Mouse (Mus musculus) CD4-positive, CD25-positive, alpha-beta regulatory T cell, adult 2 months (primary cell): ENCODE results near the gene Zfp362.

ENCODE experiments used
- DNase-seq: peaks from one replicate; pipeline ENCODE4 v3.0.0-alpha.2; 2012; ENCODE audit warnings: low read depth, low spot score

Zfp362 gene

DNA sequence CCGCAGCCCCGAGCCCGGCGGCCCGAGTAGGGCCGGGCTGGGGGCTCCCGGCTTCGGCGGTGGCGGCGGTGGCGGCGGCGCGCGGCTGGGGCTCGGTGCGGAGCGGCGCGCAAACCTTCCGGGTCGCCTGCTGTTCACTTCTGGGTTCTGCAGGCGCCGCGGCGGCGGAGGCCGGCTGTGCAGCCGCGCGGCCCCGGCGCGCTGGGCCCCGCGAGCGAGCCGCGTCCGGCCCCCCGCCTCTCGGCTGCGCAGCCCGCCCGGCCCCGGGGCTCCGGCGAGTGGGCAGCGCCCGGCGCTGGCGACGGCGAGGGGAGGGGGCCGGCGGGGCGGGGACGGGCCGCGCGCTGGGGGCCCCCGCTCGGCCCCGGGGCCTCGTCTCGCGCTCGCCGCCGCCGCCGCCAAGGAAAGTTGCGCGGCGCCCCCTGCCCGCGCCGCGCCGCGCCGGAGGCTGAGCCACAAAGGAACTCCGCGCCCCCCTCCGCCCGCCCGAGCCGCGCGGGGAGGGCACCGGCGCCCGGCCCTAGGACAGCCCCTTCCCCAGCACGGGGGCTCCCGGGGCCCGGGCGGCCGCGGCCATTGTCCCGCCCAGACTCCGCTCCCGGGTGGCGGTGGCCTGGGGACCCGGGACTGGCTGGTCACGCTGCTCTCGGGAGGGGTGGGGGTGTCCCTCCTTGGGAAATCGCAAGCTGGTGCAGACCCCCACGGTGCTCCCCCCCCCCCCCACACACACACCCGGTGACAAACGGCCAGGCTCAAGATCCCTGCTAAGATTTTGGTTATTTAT, at the start of gene Zfp362:
Zfp362 (minus strand) TSS at position 3 of the 784 bp plus-strand sequence.
- DNase-seq: peak; percentile 80

DNA sequence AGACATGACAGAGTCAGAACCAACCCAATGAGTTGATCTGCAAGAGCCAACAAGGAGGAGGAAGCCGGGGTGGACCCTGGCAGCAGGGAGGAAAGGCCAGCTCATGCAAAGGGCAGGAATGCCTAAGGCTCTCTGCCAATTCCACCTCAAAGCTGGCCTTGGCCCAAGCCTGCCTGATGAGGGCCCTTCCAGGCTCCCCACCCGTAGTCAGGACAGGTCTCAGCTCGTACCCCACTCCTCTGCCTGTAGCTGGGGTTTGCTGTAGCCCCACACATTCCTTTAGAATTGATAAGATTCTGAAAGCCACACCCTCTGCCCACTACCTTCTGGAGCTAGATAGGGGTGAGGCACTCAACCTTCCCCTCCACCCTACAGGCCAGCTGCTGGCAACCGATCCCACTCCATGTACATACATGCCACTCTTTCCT, 49.8 kb upstream of the Zfp362 start:
- no peak for DNase-seq

DNA sequence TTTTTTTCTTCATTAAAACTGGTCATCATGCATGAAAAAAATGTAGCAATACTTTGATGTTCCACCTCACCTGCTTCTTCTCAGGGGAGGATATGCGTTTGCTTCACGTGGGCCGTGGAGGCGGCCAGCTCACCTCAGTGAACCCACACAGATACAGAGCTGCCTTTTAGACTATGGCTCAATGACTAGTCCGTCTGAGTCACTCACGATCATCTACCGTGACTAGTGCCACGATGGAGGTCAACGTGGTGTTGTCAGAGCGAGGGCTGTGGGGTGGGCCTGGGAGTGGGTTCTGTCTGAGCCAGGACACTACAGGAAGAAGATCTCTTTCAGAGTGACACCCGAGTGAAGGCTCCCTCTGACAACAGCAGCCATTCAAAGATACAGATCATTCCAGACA, 47.3 kb upstream of the Zfp362 start:
- no peak for DNase-seq

DNA sequence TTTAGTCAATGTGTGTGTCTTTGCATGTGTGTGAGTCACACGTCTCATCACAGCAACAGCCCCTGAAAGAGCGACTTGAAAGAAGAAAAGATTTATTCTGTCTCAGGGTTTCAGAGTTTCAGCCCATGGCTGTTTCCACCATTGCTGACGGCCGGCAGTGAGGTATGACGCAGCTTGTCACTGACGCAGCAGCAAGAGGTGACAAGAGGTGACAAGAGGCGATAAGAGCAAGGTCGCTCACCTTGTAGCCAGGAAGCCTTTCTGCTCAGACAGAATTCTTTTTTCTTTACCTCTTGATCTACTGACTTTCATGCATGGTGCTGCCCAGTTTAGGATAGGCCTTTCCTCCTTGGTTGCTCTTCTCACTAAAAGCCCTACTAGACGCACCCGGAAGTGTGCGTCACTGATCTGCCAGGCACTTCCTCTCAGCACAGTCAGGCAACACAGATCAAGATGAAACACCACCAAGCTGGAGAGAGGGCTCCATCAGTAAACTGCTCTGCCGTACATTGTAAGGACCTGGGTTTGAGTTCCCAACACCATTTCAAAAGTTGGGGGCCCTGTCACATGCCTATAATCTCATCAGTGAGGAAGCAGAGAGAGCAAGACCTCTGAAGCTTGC, 46.5 kb upstream of the Zfp362 start:
- no peak for DNase-seq

DNA sequence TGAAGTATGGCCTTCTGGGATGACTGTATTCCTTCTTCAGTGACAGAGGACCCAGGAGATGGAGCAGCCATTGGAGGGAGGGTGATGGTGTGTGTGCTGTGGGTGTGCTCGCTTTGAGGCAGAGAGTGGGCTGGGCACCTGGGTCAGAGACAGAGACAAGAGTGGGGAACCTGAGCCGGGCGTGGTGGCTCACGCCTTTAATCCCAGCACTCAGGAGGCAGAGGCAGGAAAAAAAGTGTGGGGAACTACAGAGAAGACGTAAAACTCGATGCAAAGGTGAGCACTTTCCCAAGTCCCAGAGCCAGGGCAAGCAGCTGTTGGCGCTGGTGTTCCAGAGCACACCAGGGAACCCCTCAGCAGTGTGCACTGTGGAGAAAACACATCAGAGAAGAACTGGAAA, 43.8 kb upstream of the Zfp362 start:
- no peak for DNase-seq

DNA sequence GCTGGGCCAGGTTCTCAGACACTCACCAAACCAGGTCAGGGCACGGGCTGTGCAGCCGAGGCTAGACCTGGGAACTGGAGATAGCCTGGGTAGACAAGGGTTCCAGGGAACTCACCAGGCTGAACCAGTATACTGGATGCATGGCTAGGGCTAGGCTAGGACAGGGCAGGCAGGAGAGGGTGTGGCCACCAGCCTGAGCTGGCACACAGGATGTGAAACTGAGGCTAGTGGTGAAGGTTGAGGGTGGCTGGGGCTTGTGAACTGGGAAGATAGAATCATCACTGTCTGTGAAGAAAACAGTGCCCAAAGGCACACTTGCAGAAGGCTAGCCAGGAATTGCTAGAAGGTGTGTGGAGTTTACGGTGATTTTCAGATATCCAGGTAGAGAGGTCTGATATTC, 43.1 kb upstream of the Zfp362 start:
- peak; percentile 22 for DNase-seq

DNA sequence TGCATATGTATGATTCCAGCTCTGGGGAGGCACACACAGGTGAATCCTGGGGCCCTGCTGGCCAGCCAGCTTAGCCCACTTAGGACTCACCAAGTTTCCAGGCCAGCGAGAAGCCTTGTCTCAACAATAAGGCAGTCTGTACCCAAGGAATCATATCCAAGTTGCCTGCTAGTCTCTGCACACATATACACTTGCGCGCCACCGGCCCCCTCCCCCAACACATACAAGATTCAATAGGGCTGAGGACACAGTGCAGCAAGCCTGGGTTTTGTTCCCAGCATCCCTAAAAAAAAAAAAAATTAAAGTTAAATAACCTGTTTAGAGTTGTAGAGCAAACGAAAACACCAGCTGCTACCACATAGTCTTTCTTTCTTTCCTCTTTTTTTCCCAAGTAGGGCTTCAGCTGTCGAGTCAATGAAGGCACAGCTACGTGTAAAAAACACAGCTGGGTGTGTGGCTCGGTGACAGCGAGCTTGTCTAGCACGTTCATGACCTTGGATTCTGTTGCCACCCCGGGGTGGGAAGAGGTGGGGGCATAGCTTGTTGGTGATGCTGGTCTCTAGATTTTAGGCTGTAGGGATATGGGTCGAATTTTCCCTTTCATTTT, 39.6 kb upstream of the Zfp362 start:
- no peak for DNase-seq

DNA sequence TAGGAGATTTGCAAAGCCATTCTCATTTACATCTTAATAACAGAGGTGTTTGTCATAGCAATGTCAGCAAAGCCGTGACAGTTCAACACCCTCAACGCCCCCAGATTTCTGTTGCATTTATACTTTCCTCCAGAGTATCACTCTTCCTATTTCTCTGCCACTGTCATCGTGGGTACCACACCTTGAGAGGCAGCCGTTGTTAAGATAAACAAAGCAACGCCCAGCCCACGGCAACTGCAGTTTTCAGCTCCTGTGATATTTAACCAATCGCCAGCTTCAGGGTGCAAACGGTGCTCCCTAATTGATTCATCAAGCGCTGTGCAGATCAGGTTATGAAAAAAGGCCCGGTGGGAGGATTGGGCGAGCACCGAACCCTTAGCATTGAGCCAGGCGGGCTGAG, 38.7 kb upstream of the Zfp362 start:
- DNase-seq: peak; percentile 26

DNA sequence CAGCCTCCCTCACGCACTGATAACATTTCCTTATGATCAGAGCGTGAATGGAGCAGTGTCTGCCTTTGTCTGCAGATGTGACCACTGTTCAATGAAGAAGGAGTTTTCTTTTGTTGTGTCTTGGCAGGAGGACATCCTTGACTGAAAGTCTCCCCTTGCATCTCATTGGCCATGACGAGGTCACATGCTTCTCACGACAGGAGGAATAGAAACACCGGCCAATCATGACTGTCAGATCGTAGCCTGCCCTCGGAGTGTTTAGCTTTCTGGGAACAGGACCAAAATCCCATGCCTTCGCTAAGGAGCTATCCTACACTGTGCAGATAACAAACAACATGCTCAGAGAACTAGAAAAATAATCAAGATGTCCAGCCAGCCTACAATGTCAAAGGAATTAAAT, 35.4 kb upstream of the Zfp362 start:
- DNase-seq: no peak

DNA sequence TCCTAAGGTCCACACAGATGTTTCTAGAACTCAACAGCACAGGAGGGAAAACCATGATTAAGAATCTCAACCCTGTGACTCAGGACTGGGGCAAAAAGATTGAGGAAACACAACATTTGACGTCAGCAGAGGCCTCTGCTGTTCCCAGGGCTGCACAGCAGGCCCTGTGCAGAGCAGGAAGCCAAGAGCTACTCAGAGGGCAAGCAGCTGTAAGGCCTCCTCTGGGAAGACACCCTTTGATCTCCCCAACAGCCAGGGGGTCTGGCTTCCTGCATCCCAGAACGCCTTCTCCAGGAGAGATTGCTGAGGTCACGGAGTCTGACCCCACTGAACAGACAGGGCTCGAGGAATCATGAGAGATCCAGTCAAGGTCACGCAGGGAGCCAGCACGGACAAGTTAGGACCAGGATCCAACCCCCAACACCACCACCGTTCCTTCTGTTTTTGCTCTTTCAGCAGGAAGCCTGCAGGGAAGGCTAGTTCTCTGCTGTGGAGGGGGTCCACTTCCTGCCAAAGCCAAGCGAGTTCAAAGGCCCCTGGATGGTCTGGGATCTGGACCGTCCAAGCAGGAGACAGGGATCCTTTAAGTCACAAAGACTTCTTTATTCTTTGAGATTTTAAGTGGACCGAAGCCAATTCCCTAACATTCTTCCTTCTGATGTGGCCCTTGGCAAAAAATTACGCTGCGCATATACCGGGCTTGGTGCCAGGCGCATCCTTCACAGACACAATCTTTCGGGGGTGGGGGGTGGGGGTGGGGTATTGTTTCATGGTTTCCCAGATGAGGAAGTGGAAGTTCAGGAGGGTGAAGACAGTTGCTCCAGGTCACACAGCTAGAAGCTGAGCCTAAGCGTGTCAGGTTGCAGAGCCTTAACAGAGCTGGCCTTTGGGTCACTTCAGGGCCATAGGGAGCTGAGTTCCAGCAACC, 34.2 kb upstream of the Zfp362 start:
- no peak for DNase-seq

DNA sequence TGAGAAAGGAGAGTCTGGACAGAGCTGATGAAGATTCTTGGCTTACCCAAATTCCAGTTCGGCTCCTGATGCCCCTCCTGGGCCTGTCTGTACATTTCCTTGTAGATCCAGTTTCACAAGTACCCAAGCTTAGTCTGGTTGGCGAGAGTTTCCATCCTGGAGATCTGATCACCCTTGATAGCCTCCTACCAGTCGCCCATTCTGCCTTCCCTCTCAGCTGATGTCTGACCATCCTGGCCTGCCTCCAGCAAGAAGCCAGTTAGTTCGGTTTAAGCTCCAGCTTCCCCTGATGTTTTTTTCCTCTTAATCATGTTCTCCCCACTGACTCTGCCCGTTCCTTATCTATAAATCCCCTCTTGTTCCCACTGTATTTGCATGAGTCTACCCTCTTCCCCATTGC, 32.4 kb upstream of the Zfp362 start:
- no peak for DNase-seq

DNA sequence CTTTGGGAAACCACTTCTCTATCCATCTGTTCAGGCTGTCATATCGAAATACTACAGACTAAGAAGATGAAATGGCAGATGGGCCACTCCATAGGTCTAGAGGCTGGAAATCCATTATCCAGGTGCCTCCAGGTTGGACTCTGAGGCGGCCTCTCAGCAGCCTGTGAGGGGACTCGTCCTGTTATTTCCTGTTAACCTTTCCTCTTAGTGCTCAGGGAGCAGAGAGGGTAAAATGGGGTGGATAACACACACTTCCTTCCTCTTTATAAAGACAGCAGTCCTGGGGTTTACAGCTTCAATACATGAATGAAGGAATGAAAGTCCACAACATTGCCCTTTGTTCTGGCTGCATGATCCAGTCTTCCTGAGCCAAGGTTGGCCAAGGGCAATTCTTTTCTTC, 18.3 kb upstream of the Zfp362 start:
- DNase-seq: no peak

DNA sequence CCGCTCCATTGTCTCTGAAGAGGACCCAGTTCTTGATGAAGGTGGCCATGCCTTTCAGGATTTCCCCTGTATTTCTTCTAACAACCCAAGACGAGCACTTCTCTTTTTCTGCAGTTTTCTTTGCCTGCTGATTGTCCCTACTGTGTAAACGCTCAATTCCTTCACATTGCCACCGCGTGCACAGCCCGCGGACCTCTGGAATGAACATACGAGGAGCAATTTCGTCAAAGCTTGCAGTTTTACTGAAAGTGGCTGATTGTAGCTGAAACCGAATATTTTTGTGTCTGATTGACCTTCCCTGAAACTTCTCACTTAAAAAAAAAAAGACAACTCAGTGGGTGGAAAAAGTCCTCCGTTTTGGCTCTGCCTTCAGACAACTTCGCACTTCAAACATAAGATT, 14.7 kb upstream of the Zfp362 start:
- no peak for DNase-seq

DNA sequence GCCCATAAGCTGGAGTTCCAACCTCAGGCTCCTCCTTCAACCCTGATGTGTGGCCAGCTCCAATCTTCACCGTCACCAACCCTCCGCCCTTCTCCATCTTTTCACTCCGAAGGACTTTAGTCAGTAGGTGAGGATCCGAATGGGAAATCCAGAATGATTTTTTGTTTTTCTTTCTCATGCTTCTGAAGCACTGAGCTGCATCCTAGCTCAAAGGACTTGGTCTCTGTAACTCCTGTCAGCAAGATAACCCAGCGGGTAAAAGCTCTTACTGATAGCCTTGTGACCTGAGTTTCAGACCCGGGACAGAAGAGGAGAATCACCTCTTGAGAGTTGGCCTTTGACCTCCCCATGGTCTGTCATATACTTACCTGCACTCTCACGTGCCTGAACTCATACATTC, 11.2 kb upstream of the Zfp362 start:
- no peak for DNase-seq

DNA sequence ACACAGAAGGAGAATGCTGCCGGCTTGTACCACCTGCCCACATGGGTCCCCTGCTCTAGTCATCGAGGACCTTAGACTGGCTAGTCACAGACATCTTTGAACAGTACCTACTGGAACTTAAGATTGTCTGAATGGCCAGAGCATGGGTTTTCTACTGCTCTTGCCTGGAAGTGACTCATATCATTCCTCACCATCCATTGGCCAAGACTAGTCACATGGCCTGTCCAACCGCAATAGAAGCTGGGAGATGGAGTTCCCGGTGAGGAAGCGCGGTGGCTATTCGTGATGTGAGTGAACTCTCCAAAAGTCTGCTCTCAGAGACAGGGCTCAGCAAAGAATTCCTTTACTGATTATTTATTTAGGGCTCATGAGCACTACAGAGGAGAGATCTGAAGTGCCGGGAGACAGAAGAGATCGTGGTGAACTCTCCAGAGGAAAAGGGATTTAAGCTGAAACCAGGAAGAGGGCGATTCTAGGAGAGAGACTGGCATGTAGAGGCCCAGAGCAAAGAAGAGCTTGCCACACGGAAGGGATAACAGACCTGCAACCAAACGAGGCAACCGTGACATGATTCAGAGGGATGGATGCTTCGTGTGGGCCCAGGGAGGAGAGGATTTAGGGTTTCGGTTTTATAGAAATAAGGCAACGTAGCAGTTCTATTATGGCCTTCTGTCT, 5.7 kb upstream of the Zfp362 start:
- peak; percentile 88 for DNase-seq

DNA sequence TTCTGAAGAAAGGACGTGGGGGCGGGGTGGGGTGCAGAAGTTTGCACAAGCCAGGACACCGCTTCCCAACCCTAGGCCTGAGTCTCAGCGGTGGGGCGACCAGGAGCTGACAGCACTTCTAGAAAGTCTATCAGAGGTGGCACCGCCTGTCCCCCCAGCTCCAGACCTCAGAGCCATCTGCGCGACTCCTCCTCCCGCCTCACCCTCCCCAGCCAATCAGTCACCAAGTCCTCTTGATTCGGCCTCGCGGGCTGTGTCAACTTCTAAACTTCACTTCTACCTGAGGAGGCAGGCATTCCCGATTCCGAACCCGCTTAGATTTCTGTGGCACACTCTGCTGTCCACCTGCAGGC, 958 bp upstream of the Zfp362 start:
- peak; percentile 70 for DNase-seq

DNA sequence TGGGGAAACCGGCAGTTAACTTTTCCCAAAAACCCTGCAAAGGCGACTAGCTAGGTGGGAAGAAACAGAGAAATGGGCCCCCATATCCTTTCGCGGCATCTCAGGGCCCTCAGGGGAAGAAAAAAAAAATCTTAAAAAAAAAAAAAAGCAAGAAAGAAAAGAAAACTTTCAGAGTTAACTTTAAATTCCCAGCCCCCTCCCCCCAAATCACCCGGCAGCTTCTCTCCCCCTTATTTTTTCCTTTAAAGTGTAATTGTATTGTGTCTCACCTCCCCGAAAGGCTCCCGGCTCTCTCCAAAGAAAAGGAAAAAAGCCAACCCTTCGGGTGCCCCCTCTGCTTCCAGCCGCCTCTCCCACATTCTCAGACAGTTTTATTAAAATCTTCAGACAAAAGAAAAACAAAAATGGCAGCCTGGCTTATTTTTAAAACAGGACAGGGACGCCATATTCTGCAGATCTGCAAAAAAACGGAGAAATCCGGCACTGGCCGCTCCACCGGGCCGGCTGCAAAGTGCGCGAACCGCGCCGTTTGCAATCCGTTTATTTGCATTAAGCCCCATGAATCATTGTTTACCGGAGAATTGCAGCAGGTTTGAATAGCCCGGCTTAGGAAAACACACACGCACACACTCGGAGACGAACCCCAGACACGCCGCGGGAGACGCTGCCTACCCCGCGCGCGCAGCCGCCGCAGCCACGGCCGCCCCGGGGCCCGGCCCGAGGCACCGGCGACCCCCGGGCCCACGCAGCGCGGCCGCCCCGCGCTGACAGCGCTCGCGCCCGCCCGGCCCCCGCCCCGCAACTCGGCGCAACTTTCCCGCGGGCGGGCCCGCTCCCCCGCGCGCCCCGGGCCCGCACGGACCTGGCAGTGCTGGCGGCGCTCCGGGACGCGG, 449 bp downstream of the Zfp362 start:
- DNase-seq: peak; percentile 51

DNA sequence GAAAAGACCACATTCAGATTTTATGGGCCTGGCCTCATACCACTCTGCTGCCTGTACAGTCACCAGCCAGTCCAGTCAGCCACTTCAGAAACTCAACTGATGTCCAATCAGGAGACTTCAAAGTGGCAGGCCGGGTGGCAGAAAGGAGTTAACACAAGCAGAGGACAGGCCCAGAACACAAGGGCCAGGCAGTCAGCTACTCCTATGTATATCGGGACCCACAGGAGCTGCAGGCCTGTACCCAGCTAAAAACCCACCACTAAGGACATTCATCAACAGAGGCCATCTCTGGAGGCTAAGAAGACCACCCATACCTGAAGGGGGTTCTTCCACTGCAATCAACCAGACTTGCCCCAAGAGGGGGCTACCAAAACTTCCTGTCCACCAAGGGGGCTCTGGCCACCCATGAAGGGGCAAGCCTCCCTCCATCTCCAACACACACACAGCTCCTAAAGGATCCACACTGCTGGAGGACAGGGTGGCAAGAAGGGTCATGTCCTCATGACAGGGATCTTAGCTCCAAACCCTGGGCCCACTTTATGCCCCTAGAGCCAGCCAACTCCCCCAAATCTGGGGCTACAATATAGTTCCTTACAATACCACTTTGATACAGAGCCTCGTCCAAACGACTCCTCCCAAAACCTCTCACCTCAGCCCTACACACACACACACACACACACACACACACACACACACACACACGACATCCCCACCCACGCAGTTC, 1.3 kb downstream of the Zfp362 start:
- DNase-seq: peak; percentile 48

DNA sequence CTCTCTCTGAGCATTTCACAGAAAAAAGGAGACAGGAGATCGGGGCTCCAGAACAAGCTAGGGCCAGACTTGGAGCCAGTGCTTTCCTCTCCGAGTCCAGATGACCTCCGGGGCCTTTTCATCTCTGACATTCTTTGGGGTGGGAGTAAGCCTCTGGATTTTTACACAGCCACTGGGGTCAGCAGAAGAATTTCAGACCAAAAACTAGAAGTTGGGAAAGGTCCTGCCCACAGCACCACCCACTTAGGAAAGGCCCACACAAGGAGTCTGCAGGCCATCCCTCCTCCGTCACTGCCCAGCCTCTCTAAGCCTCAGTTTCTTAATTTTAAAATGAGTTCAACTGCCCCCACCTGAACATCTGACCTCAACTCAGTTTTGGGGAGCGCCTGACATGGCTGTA, 2.3 kb downstream of the Zfp362 start:
- no peak for DNase-seq
